Mouse (Mus musculus) neural tube, embryonic 13.5 days (tissue): Measurements from ENCODE around the gene Mrps34. TPM values are rescaled to one million over a fixed set of nuclear protein-coding genes. Genes with fewer than 3 reads are reported as not detected.

Experiments used
- polyA plus RNA-seq: library from polyadenylated mRNA; unstranded; fragments of >200 nt; fragmentation: Nextera tagmentation; extraction: Ambion mirVana; gene quantifications from 2 replicates; pipeline ENCODE4 v1.2.1, GENCODE M21; 2015

Mrps34 gene
- polyA plus RNA-seq, 1 experiment from 2014 or later: 85.7 TPM

Other genes with a start within 250 kb of the Mrps34 start
- 35.4 and 42.6 TPM in 2 replicates for gene Slc9a3r2, start 244.8 kb upstream of the Mrps34 start, polyA plus RNA-seq
- not detected in 2 replicates for gene Npw, start 236.7 kb upstream of the Mrps34 start, polyA plus RNA-seq
- 20.9 and 22.2 TPM in 2 replicates for gene Zfp598, start 225.4 kb upstream of the Mrps34 start, polyA plus RNA-seq
- 94.2 and 114 TPM in 2 replicates for gene Syngr3, start 205.2 kb upstream of the Mrps34 start, polyA plus RNA-seq
- 34.3 and 39.6 TPM in 2 replicates for gene Gfer, start 199.0 kb upstream of the Mrps34 start, polyA plus RNA-seq
- gene Noxo1, start 198.9 kb upstream of the Mrps34 start, polyA plus RNA-seq: 1.1 and 1.5 TPM in 2 replicates
- gene Tbl3, start 187.5 kb upstream of the Mrps34 start, polyA plus RNA-seq: 58.4 and 64.0 TPM in 2 replicates
- 0.18 TPM in 1 of 2 replicates, not detected in the other for gene Rnf151, start 177.1 kb upstream of the Mrps34 start, polyA plus RNA-seq
- 759 and 773 TPM in 2 replicates for gene Rps2, start 177.0 kb upstream of the Mrps34 start, polyA plus RNA-seq
- gene Ndufb10, start 170.6 kb upstream of the Mrps34 start, polyA plus RNA-seq: 261 and 273 TPM in 2 replicates
- not detected in 2 replicates for gene Rpl3l, start 167.3 kb upstream of the Mrps34 start, polyA plus RNA-seq
- gene Msrb1, start 158.5 kb upstream of the Mrps34 start, polyA plus RNA-seq: 26.5 and 29.4 TPM in 2 replicates
- 0.39 and 0.59 TPM in 2 replicates for gene Hs3st6, start 142.1 kb upstream of the Mrps34 start, polyA plus RNA-seq
- gene Meiob, start 90.8 kb upstream of the Mrps34 start, polyA plus RNA-seq: not detected in 2 replicates
- 55.7 and 59.0 TPM in 2 replicates for gene Hagh, start 55.0 kb upstream of the Mrps34 start, polyA plus RNA-seq
- 21.1 and 22.3 TPM in 2 replicates for gene Fahd1, start 44.8 kb upstream of the Mrps34 start, polyA plus RNA-seq
- 0.39 TPM in 1 of 2 replicates, not detected in the other for gene Igfals, start 29.1 kb upstream of the Mrps34 start, polyA plus RNA-seq
- gene Nubp2, start 8.8 kb upstream of the Mrps34 start, polyA plus RNA-seq: 63.5 and 76.1 TPM in 2 replicates
- 64.6 and 74.2 TPM in 2 replicates for gene Spsb3, start 8.5 kb upstream of the Mrps34 start, polyA plus RNA-seq
- gene Eme2, start within 50 bp of the Mrps34 start, polyA plus RNA-seq: 32.7 and 36.3 TPM in 2 replicates
- 86.0 and 89.0 TPM in 2 replicates for gene Nme3, start 1.4 kb downstream of the Mrps34 start, polyA plus RNA-seq
- gene Mapk8ip3, start 41.9 kb downstream of the Mrps34 start, polyA plus RNA-seq: 82.2 and 85.8 TPM in 2 replicates
- 100 and 110 TPM in 2 replicates for gene Jpt2, start 65.6 kb downstream of the Mrps34 start, polyA plus RNA-seq
- gene Cramp1l, start 120.7 kb downstream of the Mrps34 start, polyA plus RNA-seq: 7.0 and 7.3 TPM in 2 replicates
- 17.8 and 19.2 TPM in 2 replicates for gene Ift140, start 121.0 kb downstream of the Mrps34 start, polyA plus RNA-seq
- gene Tmem204, start 188.5 kb downstream of the Mrps34 start, polyA plus RNA-seq: 9.0 and 10.8 TPM in 2 replicates
- gene Telo2, start 220.9 kb downstream of the Mrps34 start, polyA plus RNA-seq: 45.7 and 46.7 TPM in 2 replicates
- gene Ptx4, start 225.6 kb downstream of the Mrps34 start, polyA plus RNA-seq: not detected in 2 replicates
- gene Clcn7, start 238.3 kb downstream of the Mrps34 start, polyA plus RNA-seq: 23.7 and 24.4 TPM in 2 replicates